Mouse (Mus musculus): ENCODE results near the gene Golga2.

DNA sequence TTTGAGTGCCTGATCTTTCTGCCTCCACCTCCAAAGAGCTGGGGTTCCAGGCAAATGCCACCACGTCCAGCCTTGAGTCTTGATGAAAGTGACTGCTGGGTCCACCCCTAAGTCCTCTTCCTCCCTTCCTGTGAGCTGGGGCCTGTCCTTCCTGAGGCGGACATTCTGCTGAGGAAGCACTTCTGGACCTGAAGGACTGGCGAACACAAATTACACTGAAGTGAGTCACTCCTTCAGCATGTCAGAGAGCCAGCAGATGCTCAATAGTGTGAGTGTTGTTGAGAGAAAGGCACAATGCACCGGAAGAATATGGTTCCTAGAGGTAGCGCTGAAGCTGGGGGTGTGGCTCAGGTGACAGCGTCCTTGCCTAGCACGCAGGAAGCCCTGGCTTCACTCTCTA is 38.2 kb downstream of the Golga2 start:
- TF ChIP-seq CTCF (IDR thresholded peaks at IDR 0.05; ENCODE audit: low read depth): no peak
- TF ChIP-seq EP300 (IDR thresholded peaks at IDR 0.05; ENCODE audit: low read depth): no peak

Measured in liver, postnatal 0 days (tissue).